Mouse (Mus musculus) stomach, embryonic 15.5 days (tissue): ENCODE results near the gene Art4. TPM values are rescaled to one million over a fixed set of nuclear protein-coding genes. Genes with fewer than 3 reads are reported as not detected.

Experiments
- ATAC-seq: fragments of 200-750 bp; cut with Nextera tagmentation; 2 replicates; pipeline ENCODE4 v1.8.0; 2017; ENCODE audit warnings: low read depth, moderate number of reproducible peaks, moderate TSS enrichment; ENCODE audit not compliant: insufficient read depth, low FRiP score
- H3K27ac ChIP-seq: fragments of 300-500 bp; sonication (generic); 2 replicates; pipeline ENCODE4 v1.5.1; 2015; ENCODE audit warnings: mild to moderate bottlenecking, inconsistent platforms
- H3K27me3 ChIP-seq: fragments of 300-500 bp; sonication (generic); replicated peaks from 2 replicates; pipeline ENCODE4 v1.6.1; 2015; ENCODE audit warnings: inconsistent platforms
- H3K36me3 ChIP-seq: fragments of 300-500 bp; sonication (generic); 2 replicates; pipeline ENCODE4 v1.6.1; 2015; ENCODE audit warnings: inconsistent platforms
- H3K4me1 ChIP-seq: fragments of 300-500 bp; sonication (generic); 2 replicates; pipeline ENCODE4 v1.6.1; 2015; ENCODE audit warnings: inconsistent platforms
- H3K4me2 ChIP-seq: fragments of 300-500 bp; sonication (generic); 2 replicates; pipeline ENCODE4 v1.6.1; 2015; ENCODE audit warnings: mild to moderate bottlenecking, inconsistent platforms
- H3K4me3 ChIP-seq: fragments of 300-500 bp; sonication (generic); replicated peaks from 2 replicates; pipeline ENCODE4 v1.5.1; 2015; ENCODE audit warnings: inconsistent platforms
- H3K9ac ChIP-seq: fragments of 300-500 bp; sonication (generic); 2 replicates; pipeline ENCODE4 v1.6.1; 2015; ENCODE audit warnings: inconsistent platforms
- H3K9me3 ChIP-seq: fragments of 300-500 bp; sonication (generic); 2 replicates; pipeline ENCODE4 v1.6.1; 2016; ENCODE audit warnings: inconsistent platforms
- WGBS: fragments of 180-500 bp; shearing (Covaris S2); methylation state at CpG from one replicate; pipeline ENCODE4 v1.1.7; 2015; 5-methylcytosine and 5-hydroxymethylcytosine counted together
- microRNA-seq: library from miRNA; unstranded; fragments of <30 nt; microRNA quantifications from one replicate; pipeline ENCODE4, GENCODE M21; 2016
- polyA plus RNA-seq: library from polyadenylated mRNA; unstranded; fragments of >200 nt; fragmentation: Nextera tagmentation; extraction: Ambion mirVana; gene quantifications from 2 replicates; pipeline ENCODE4 v1.2.1, GENCODE M21; 2015

The Art4 gene
- polyA plus RNA-seq, 1 experiment from 2014 or later: 7.7 TPM

GRCm38 (mm10) chr6:136804705-136805408 lies 52.7 kb downstream of the Art4 start:
- ATAC-seq: no peak
- Histone ChIP-seq H3K27me3 (no peaks in the 10 kb centered on the region), H3K4me3 (peak overlapping the region; percentile 56), H3K9ac (peak overlapping the region; percentile 8; the same call in 1 of the 2 replicates), H3K27ac (peak overlapping the region; percentile 100), H3K36me3 (no peaks in the 10 kb centered on the region), H3K4me2 (peak overlapping the region; percentile 81), H3K9me3 (no peaks in the 10 kb centered on the region), H3K4me1 (peaks cover 20% of the 10 kb centered on the region; the same call in 1 of the 2 replicates)
- 22% methylated on average over 9 of the region's 9 CpGs for whole genome bisulfite sequencing

- peak; percentile 66 for ATAC-seq
- Histone ChIP-seq H3K27ac (peak within 1 kb of the TSS; percentile 100), H3K9me3 (no peaks in the 10 kb centered on the region), H3K4me2 (peak within 1 kb of the TSS; percentile 81), H3K36me3 (no peaks in the 10 kb centered on the region), H3K27me3 (no peaks in the 10 kb centered on the region), H3K4me1 (peaks cover 13% of the 10 kb centered on the region; the same call in 1 of the 2 replicates), H3K4me3 (peak within 1 kb of the TSS; percentile 56), H3K9ac (peak within 1 kb of the TSS; percentile 82)
- under 1% methylated on average over 50 of the region's 50 CpGs for WGBS
These were observed 53.5 kb downstream of the Art4 start, which contains the start of gene Hist4h4 for GRCm38 (mm10) chr6:136803739-136804633. Gene Hist4h4, minus strand, starts transcription at chr6:136804415.

- peak overlapping the region; percentile 56 for H3K4me3 ChIP-seq
- ATAC-seq: no peak
- H3K27me3 ChIP-seq: no peaks in the 10 kb centered on the region
- peak overlapping the region; percentile 100 for H3K27ac ChIP-seq
- peak overlapping the region; percentile 82; the same call in 1 of the 2 replicates for H3K9ac ChIP-seq
- no peaks in the 10 kb centered on the region for H3K9me3 ChIP-seq
- peaks cover 13% of the 10 kb centered on the region; the same call in 1 of the 2 replicates for H3K4me1 ChIP-seq
- WGBS: 13% methylated on average over 12 of the region's 12 CpGs
- peak overlapping the region; percentile 81 for H3K4me2 ChIP-seq
- no peaks in the 10 kb centered on the region for H3K36me3 ChIP-seq
These were observed 54.3 kb downstream of the Art4 start for GRCm38 (mm10) chr6:136803093-136803738.

GRCm38 (mm10) chr6:136801274-136801673 lies 56.3 kb downstream of the Art4 start:
- Histone ChIP-seq H3K4me2 (no peak overlapping the region), H3K9ac (no peak overlapping the region), H3K4me1 (peaks cover 9% of the 10 kb centered on the region; the same call in 1 of the 2 replicates), H3K4me3 (no peak overlapping the region), H3K27me3 (no peaks in the 10 kb centered on the region), H3K9me3 (no peaks in the 10 kb centered on the region), H3K27ac (no peak overlapping the region), H3K36me3 (no peaks in the 10 kb centered on the region)
- WGBS: 60% methylated on average over 6 of the region's 6 CpGs
- ATAC-seq: no peak

GRCm38 (mm10) chr6:136800710-136801109 lies 56.8 kb downstream of the Art4 start:
- WGBS: 90% methylated on average over 8 of the region's 8 CpGs
- no peak overlapping the region for H3K9ac ChIP-seq

More at GRCm38 (mm10) chr6:136800710-136801109, 56.8 kb downstream of the Art4 start:
- Histone ChIP-seq H3K4me2 (no peak overlapping the region), H3K27me3 (no peaks in the 10 kb centered on the region), H3K27ac (no peak overlapping the region), H3K36me3 (no peaks in the 10 kb centered on the region), H3K4me3 (no peak overlapping the region), H3K4me1 (peaks cover 9% of the 10 kb centered on the region; the same call in 1 of the 2 replicates), H3K9me3 (no peaks in the 10 kb centered on the region)
- ATAC-seq: no peak

Small RNA genes lying within 50 kb of the gene (microRNA-seq; reads per million reads assigned to microRNA genes)
- gene Gm44364: not detected

Other genes with a start within 250 kb of the Art4 start
- 15.1 and 20.1 TPM in 2 replicates for gene Plbd1, start 195.8 kb downstream of the Art4 start, polyA plus RNA-seq
- 13.3 and 16.7 TPM in 2 replicates for gene Gucy2c, start 76.0 kb downstream of the Art4 start, polyA plus RNA-seq
- gene Hist4h4, start 53.3 kb downstream of the Art4 start, polyA plus RNA-seq: 0.49 and 0.72 TPM in 2 replicates
- gene H2afj, start 49.5 kb downstream of the Art4 start, polyA plus RNA-seq: 166 and 190 TPM in 2 replicates
- 1.2 and 1.5 TPM in 2 replicates for gene BC049715, start 30.1 kb downstream of the Art4 start, polyA plus RNA-seq
- gene Wbp11, start 29.5 kb downstream of the Art4 start, polyA plus RNA-seq: 83.7 and 93.7 TPM in 2 replicates
- gene Smco3, start 22.3 kb downstream of the Art4 start, polyA plus RNA-seq: 1.0 and 1.9 TPM in 2 replicates
- 150 and 225 TPM in 2 replicates for gene Mgp, start 18.1 kb upstream of the Art4 start, polyA plus RNA-seq
- gene Erp27, start 64.4 kb upstream of the Art4 start, polyA plus RNA-seq: 40.1 and 57.2 TPM in 2 replicates
- gene Pde6h, start 66.1 kb upstream of the Art4 start, polyA plus RNA-seq: not detected in 2 replicates
- gene Arhgdib, start 84.2 kb upstream of the Art4 start, polyA plus RNA-seq: 56.1 and 70.2 TPM in 2 replicates